Mouse (Mus musculus): Measurements from ENCODE around the gene B230104I21Rik.
A peak's percentile ranks its signal among the peaks of the same experiment; 100 is the strongest.

The B230104I21Rik gene

DNA sequence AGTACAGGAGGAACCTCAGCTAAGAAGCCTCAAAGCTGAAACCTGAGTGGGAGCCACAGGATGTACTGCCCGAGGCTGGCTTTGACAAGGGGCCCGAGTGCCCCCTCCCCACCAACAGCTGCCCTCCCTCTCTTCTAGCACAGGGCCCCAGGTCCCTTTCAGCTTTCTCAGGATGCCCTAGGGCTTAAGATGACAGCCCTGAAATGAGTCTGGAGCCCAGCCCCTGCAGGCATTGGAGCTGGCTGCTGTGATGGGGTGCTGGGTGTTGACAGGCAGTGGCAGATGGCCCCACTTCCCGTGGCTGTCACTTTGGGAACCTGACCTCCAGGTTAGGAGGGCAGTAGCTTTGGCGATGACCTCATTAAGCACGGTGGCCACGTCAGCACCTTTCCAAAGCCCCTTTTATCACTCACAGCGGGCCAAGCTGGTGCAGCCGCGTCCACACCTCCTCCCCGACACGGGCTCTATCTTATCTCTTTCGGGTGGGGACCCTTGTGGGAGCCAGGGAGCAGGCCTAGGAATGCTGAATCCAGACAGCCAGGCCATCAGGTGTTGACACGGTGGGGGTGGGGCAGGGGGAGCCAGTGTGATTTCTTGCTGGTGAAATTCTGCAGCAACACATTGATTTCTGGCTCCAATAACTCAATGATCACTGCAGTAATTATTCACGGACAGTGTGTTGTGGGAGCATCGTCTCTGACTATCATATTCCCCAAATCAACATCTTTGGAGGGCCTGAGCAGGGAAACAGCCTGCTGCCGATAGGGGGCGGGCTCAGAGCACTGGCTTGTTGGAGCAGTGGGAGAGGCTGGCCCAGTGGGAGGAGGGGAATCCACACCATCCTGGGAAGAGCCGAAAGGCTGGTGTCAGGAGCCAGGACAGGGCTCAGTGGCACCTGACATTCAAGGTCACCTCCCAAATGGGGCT lies 57.5 kb downstream of the B230104I21Rik start:
- peak; percentile 50 for DNase-seq (ENCODE audit: low read depth)

DNA sequence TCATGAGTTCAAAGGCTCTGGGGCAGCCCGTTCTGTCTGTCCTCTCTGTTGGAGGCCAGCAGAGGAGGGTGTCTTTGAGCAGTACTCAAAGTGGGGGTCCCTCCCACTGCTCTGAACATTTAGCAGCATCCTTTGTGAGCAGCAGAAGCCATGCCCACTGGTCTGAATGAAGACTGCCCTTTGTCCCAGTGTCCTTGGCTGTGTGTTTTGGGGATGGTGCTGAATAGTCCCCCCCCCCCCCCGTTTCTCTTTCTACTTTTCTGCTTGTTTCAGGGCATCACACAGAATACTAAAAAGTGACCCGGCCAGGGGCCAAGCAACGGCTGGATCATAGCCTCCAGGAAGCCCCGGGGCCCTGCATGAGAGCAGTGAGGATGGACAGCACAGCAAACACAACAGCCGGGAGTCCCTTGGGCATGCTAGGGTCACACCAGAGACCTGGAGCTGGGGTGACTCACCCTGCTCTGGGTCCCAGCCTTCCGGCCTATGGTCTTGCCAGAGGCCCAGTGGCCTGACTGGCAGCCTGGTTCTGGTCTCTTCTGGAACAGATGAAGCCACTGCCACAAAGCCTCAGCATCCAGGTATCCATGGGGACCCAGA lies 58.3 kb downstream of the B230104I21Rik start:
- peak; percentile 24 for DNase-seq (ENCODE audit: low read depth)

DNA sequence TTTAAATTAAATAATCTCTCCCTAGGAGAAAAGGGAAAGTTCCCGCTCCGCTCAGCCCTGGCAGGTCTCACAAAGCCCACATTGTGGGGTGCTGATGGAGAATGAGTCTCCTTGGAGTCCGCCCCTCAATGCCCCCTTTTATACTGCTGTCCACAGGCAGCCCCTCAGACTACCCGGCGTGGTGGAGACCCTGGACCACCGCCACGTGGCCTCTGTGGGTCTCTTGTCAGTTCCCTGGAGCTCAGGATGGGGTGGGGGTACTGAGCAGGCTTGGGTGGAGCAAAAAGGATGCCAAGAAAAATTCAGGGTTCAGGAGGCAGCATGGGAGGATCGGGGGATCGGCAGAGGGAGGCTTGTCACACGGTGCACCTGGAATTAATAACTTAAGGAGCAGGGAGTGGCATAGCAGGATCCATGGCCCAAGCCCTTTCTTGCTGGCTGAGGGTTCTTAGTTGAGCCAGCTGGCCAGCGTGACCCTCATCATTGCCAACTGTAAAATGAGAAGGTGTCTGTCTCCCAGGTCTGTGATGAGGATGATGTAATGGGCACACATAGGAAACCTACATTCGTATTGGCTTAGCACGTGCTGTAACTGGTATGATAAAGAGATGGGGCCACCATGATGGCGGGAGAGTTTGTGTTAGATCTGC lies 60.9 kb downstream of the B230104I21Rik start:
- no peak for DNase-seq (ENCODE audit: low read depth)

Data from NIH3T3 (cell line).